9 mouse cellular contexts compared by ENCODE assay signal in the genomic region with DNA sequence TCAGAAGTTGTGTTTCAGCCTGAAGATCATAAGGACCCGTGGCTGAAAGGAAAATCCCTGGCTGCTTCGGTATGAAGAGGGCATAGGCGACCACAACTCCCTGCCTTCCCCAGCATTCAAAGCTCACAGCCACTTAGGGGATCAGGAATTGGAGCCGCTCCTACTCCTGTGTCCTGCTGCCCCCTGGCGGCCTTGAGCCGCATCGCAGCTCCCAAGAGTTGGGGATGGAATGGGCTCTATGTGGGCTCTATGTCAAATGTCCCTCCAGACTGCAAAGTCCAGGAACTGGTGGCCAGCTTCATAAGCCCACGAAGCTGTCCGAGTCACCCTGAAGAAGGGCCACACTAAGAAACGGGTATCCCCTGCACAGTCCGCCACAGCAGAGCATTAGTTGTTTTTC. TPM values are rescaled to one million over a fixed set of nuclear protein-coding genes. Genes with fewer than 3 reads are reported as not detected.
DNase-seq lines count a peak whose midpoint lies in the region; ATAC-seq and TF ChIP-seq lines count a peak whose summit lies in the region.
"Had no signal": no experiment of that assay in that cellular context is flagged by ENCODE, and none has a peak within 500 bp of the region (broad histone marks: within the 10 kb centered on the region; RNA-seq: fewer than 3 reads in every experiment).

No protein-coding gene starts in this region.

- no peak overlapping the region for H3K4me2 ChIP-seq in forebrain, embryonic 11.5 days (ENCODE audit: low read depth, low read length, severe bottlenecking)
- no peak overlapping the region for H3K4me2 ChIP-seq in lung, embryonic 15.5 days

- H3K27me3 ChIP-seq in ES-Bruce4 (ENCODE audit: control insufficient read depth, insufficient read depth, low read length, poor library complexity, severe bottlenecking), result no peaks in the 10 kb centered on the region
- peaks cover 3% of the 10 kb centered on the region; the same call in 1 of the 2 replicates for H3K27me3 ChIP-seq in forebrain, embryonic 11.5 days (ENCODE audit: control insufficient read depth, insufficient read depth, low read length)
- peaks cover 24% of the 10 kb centered on the region for H3K27me3 ChIP-seq in lung, embryonic 15.5 days

- intact Hi-C loops in heart, postnatal 36 days (cut with DNase I), result loop anchor here (1.0 kb wide), 2 partner anchors 16 to 1304 kb away; no protein-coding TSS in a partner anchor

- H3K9me3 ChIP-seq in ES-Bruce4 (replicated peaks; ENCODE audit: control insufficient read depth, insufficient read depth, low read length, poor library complexity, severe bottlenecking), result no peaks in the 10 kb centered on the region
- H3K9me3 ChIP-seq in forebrain, embryonic 11.5 days (ENCODE audit: control insufficient read depth, low read length), result no peaks in the 10 kb centered on the region
- no peaks in the 10 kb centered on the region for H3K9me3 ChIP-seq in lung, embryonic 15.5 days

- TF ChIP-seq CTCF in ES-Bruce4 (IDR thresholded peaks at IDR 0.05; ENCODE audit: low read depth, low read length), result peak; percentile 93
- peak; percentile 92 for TF ChIP-seq CTCF in olfactory bulb, adult 2 months (IDR thresholded peaks at IDR 0.05; ENCODE audit: insufficient read depth, low read depth, low read length)

- peak; percentile 67 for DNase-seq in c-Kit-positive CD71-positive TER-119-negative erythroid progenitor cells, embryonic 14.5 days (ENCODE audit: low read depth)
- peak; percentile 88 for DNase-seq in forebrain, embryonic 11.5 days (ENCODE audit: low spot score)
- DNase-seq in heart, postnatal 36 days, result peak; percentile 90 to 97
- peak; percentile 63 to 89 for DNase-seq in layer of hippocampus, adult 18-20 months (ENCODE audit: low spot score in 2 of 2)
- DNase-seq in thymus, adult 18-20 months, result peak; percentile 63 to 71

- WGBS in forebrain, embryonic 11.5 days, result 7% methylated on average over 11 of the region's 11 CpGs
- WGBS in lung, embryonic 15.5 days, result 4% methylated on average over 11 of the region's 11 CpGs
- 4% methylated on average over 11 of the region's 11 CpGs for WGBS in olfactory bulb, adult 2 months

- no peak overlapping the region for H3K4me3 ChIP-seq in ES-Bruce4 (ENCODE audit: low read depth, low read length)
- H3K4me3 ChIP-seq in forebrain, embryonic 11.5 days (ENCODE audit: low read depth, low read length), result no peak overlapping the region
- no peak overlapping the region for H3K4me3 ChIP-seq in lung, embryonic 15.5 days
- no peak overlapping the region for H3K4me3 ChIP-seq in olfactory bulb, adult 2 months (ENCODE audit: insufficient read depth, low read depth, low read length)
- H3K4me3 ChIP-seq: erythroblast, embryonic 14.5 days had no signal

- no peak overlapping the region for H3K9ac ChIP-seq in ES-Bruce4 (ENCODE audit: low read depth, poor library complexity, severe bottlenecking)
- H3K9ac ChIP-seq in forebrain, embryonic 11.5 days (ENCODE audit: low read length), result no peak overlapping the region
- H3K9ac ChIP-seq in lung, embryonic 15.5 days, result no peak overlapping the region

- TF ChIP-seq POLR2A in ES-Bruce4 (IDR thresholded peaks at IDR 0.05; ENCODE audit: insufficient read depth, low read length), result no peak
- no peak for TF ChIP-seq POLR2A in olfactory bulb, adult 2 months (IDR thresholded peaks at IDR 0.05; ENCODE audit: insufficient read depth, low read depth, low read length)

- no peak for TF ChIP-seq EP300 in ES-Bruce4 (IDR thresholded peaks at IDR 0.05; ENCODE audit: insufficient read depth, low read depth, low read length)

- H3K36me3 ChIP-seq in ES-Bruce4 (ENCODE audit: control insufficient read depth, insufficient read depth, low read length, poor library complexity, severe bottlenecking), result no peaks in the 10 kb centered on the region
- H3K36me3 ChIP-seq in forebrain, embryonic 11.5 days (ENCODE audit: control insufficient read depth, insufficient read depth, low read length), result no peaks in the 10 kb centered on the region
- H3K36me3 ChIP-seq in lung, embryonic 15.5 days, result no peaks in the 10 kb centered on the region

- peak; percentile 55; the same call in 1 of the 2 replicates for ATAC-seq in forebrain, embryonic 11.5 days (replicated peaks; ENCODE audit: low FRiP score)
- ATAC-seq in lung, embryonic 15.5 days (ENCODE audit: borderline replicate concordance, extremely low read depth, low FRiP score, low TSS enrichment), result peak; percentile 35; the same call in 1 of the 2 replicates

- H3K27ac ChIP-seq in ES-Bruce4 (ENCODE audit: insufficient read depth, low read length), result no peak overlapping the region
- no peak overlapping the region for H3K27ac ChIP-seq in forebrain, embryonic 11.5 days (ENCODE audit: low read depth, low read length)
- no peak overlapping the region for H3K27ac ChIP-seq in lung, embryonic 15.5 days
- H3K27ac ChIP-seq in olfactory bulb, adult 2 months (ENCODE audit: insufficient read depth, low read depth, low read length), result no peak overlapping the region

- H3K4me1 ChIP-seq in ES-Bruce4 (ENCODE audit: control insufficient read depth, insufficient read depth, low read length), result peaks cover 1% of the 10 kb centered on the region
- H3K4me1 ChIP-seq in forebrain, embryonic 11.5 days (replicated peaks; ENCODE audit: control insufficient read depth, insufficient read depth, low read length), result no peaks in the 10 kb centered on the region
- no peaks in the 10 kb centered on the region for H3K4me1 ChIP-seq in lung, embryonic 15.5 days
- H3K4me1 ChIP-seq in olfactory bulb, adult 2 months (ENCODE audit: control insufficient read depth, insufficient read depth, low read length), result no peaks in the 10 kb centered on the region

RNA-seq across cellular contexts. Expression of a gene that starts 12.2 kb away (rescaled TPM):
- polyA plus RNA-seq in ES-Bruce4 (2011; ENCODE audit: insufficient read depth, insufficient read length, low read depth, missing spikeins), result 19.8 and 23.1 TPM in 2 replicates
- polyA plus RNA-seq in forebrain, embryonic 11.5 days (2014; fragmentation: Nextera tagmentation; extraction: Ambion mirVana), result 45.8 and 51.2 TPM in 2 replicates
- total RNA-seq in heart, postnatal 36 days (2021), result 100 to 1,000 TPM in 1 of 2 experiments, 10 to 100 TPM in 1; 87.6 to 133 TPM
- total RNA-seq in layer of hippocampus, adult 18-20 months (2021), result 10 to 100 TPM; 22.1 to 26.7 TPM
- 114 and 138 TPM in 2 replicates for polyA plus RNA-seq in lung, embryonic 15.5 days (2015; fragmentation: Nextera tagmentation; extraction: Ambion mirVana)
- polyA plus RNA-seq in olfactory bulb, adult 2 months (2012; ENCODE audit: insufficient read depth, insufficient read length, low replicate concordance, missing spikeins), result 345 and 592 TPM in 2 replicates

RNA-seq across cellular contexts. Expression of a gene that starts 33.2 kb away (rescaled TPM):
- polyA plus RNA-seq in ES-Bruce4 (2011; ENCODE audit: insufficient read depth, insufficient read length, low read depth, missing spikeins), result 245 and 258 TPM in 2 replicates
- 717 and 756 TPM in 2 replicates for polyA plus RNA-seq in forebrain, embryonic 11.5 days (2014; fragmentation: Nextera tagmentation; extraction: Ambion mirVana)
- total RNA-seq in heart, postnatal 36 days (2021), result 10 to 100 TPM; 83.3 to 97.3 TPM
- 100 to 1,000 TPM; 210 to 215 TPM for total RNA-seq in layer of hippocampus, adult 18-20 months (2021)
- 512 and 523 TPM in 2 replicates for polyA plus RNA-seq in lung, embryonic 15.5 days (2015; fragmentation: Nextera tagmentation; extraction: Ambion mirVana)
- 290 and 359 TPM in 2 replicates for polyA plus RNA-seq in olfactory bulb, adult 2 months (2012; ENCODE audit: insufficient read depth, insufficient read length, low replicate concordance, missing spikeins)

RNA-seq across cellular contexts. Expression of a gene that starts 39.2 kb away (rescaled TPM):
- polyA plus RNA-seq in ES-Bruce4 (2011; ENCODE audit: insufficient read depth, insufficient read length, low read depth, missing spikeins), result 7.9 and 12.5 TPM in 2 replicates
- 4.3 and 5.5 TPM in 2 replicates for polyA plus RNA-seq in forebrain, embryonic 11.5 days (2014; fragmentation: Nextera tagmentation; extraction: Ambion mirVana)
- total RNA-seq in heart, postnatal 36 days (2021), result 1 to 10 TPM; 8.0 to 8.5 TPM
- 10 to 100 TPM; 13.6 to 15.8 TPM for total RNA-seq in layer of hippocampus, adult 18-20 months (2021)
- polyA plus RNA-seq in lung, embryonic 15.5 days (2015; fragmentation: Nextera tagmentation; extraction: Ambion mirVana), result 13.2 and 13.4 TPM in 2 replicates
- not detected in 2 replicates for polyA plus RNA-seq in olfactory bulb, adult 2 months (2012; ENCODE audit: insufficient read depth, insufficient read length, low replicate concordance, missing spikeins)

RNA-seq across cellular contexts. Expression of a gene that starts 41.3 kb away (rescaled TPM):
- polyA plus RNA-seq in ES-Bruce4 (2011; ENCODE audit: insufficient read depth, insufficient read length, low read depth, missing spikeins), result 2.3 and 4.2 TPM in 2 replicates
- 12.1 and 14.2 TPM in 2 replicates for polyA plus RNA-seq in forebrain, embryonic 11.5 days (2014; fragmentation: Nextera tagmentation; extraction: Ambion mirVana)
- 1 to 10 TPM; 2.0 to 2.6 TPM for total RNA-seq in heart, postnatal 36 days (2021)
- total RNA-seq in layer of hippocampus, adult 18-20 months (2021), result 100 to 1,000 TPM; 637 to 681 TPM
- 3.4 and 4.3 TPM in 2 replicates for polyA plus RNA-seq in lung, embryonic 15.5 days (2015; fragmentation: Nextera tagmentation; extraction: Ambion mirVana)
- not detected in 2 replicates for polyA plus RNA-seq in olfactory bulb, adult 2 months (2012; ENCODE audit: insufficient read depth, insufficient read length, low replicate concordance, missing spikeins)

RNA-seq across cellular contexts. Expression of a gene that starts 45.4 kb away (rescaled TPM):
- not detected in 2 replicates for polyA plus RNA-seq in ES-Bruce4 (2011; ENCODE audit: insufficient read depth, insufficient read length, low read depth, missing spikeins)
- polyA plus RNA-seq in forebrain, embryonic 11.5 days (2014; fragmentation: Nextera tagmentation; extraction: Ambion mirVana), result not detected in 2 replicates
- total RNA-seq in heart, postnatal 36 days (2021), result 1 to 10 TPM; 1.1 to 1.4 TPM
- under 1 TPM; 0.15 to 0.25 TPM for total RNA-seq in layer of hippocampus, adult 18-20 months (2021)
- 0.20 and 0.24 TPM in 2 replicates for polyA plus RNA-seq in lung, embryonic 15.5 days (2015; fragmentation: Nextera tagmentation; extraction: Ambion mirVana)
- polyA plus RNA-seq in olfactory bulb, adult 2 months (2012; ENCODE audit: insufficient read depth, insufficient read length, low replicate concordance, missing spikeins), result not detected in 2 replicates
- polyA plus RNA-seq: erythroblast, embryonic 14.5 days had no signal
